Mouse (Mus musculus): Measurements from ENCODE around the gene Ndrg2. TPM values are rescaled to one million over a fixed set of nuclear protein-coding genes. Genes with fewer than 3 reads are reported as not detected.

Ndrg2 gene
- polyA plus RNA-seq, 1 experiment: 24.9 TPM

DNA sequence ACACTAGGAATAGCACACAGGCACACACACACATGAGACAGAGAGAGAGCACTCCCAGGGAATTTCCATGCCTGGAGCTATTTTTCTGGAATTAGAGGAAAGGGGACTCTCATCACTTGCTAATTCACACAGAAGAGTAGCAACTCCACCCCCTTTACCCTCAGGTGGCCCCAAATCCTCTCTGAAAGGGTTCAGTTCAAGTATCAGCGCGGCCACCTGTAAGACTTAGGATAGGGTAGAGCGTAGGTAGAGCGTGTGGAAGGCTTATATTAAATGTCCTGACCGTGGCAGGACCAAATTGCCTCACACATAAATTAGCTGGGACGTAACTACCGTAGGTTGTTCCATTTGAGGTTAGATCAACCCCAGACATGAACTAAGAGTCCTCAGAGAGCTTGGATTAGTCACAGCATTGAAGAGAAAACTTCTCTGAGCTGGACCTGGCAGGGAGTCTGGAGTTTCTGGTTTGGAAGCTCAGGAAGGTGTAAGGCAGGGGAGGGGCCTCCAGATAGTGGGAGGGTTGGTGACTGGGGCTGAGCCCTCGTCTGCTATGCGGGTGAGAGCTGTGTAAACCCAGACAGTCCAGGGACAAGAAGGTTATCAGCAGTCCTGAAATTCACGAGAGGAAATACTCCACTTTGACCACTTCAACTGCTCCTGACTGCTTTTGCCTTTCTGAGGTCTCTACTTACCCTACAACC is 20.7 kb downstream of the Ndrg2 start:
- no peaks in the 10 kb centered on the region for H3K4me1 ChIP-seq (ENCODE audit: control insufficient read depth, insufficient read depth, low read length)
- H3K4me3 ChIP-seq (replicated peaks; ENCODE audit: control insufficient read depth, low read depth, low read length): no peak overlapping the region
- 79% methylated on average over 10 of the region's 10 CpGs for WGBS
- no peak for TF ChIP-seq POLR2A (IDR thresholded peaks at IDR 0.05; ENCODE audit: borderline replicate concordance, control insufficient read depth, low read depth, low read length)
- H3K27ac ChIP-seq (ENCODE audit: control insufficient read depth, insufficient read depth, low read depth, low read length, poor library complexity): no peak overlapping the region

DNA sequence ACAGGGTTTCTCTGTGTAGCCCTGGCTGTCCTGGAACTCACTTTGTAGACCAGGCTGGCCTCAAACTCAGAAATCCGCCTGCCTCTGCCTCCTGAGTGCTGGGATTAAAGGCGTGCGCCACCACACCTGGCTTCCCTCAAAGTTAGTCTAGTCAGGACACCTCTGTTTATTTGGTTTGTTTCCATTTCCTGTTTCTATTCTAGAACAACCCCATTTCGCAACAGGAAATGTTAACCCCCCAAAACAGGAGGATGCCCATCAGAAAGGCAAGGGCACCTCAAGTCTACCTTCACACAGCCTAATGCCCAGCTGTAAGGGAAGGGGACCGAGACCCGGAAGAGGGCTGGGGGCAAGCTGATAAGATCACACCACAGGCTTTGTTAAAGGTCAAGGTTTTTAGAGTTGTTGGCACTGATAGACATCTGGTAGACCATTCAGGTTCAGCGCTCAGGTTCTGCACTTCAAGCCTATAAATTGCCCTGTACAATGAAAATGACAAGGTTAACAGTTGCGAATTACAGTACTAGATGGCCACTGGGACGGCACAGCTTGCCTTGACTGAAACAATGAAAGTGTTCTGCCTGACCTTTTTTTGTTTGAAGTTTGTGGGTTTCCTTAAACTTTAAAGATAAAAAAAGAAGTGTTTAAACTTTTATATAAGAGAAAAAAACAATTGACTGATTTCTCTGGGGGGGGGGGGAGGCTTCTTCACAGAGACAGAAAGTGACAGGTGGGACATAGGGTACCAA is 21.6 kb downstream of the Ndrg2 start, which contains the start of gene Slc39a2:
Slc39a2 (plus strand) TSS at position 699 of the 749 bp plus-strand sequence.
- H3K27ac ChIP-seq (ENCODE audit: control insufficient read depth, insufficient read depth, low read depth, low read length, poor library complexity): no peak within 1 kb of the TSS
- TF ChIP-seq CTCF (IDR thresholded peaks at IDR 0.05; ENCODE audit: control insufficient read depth, insufficient read depth, low read length) (no peak), POLR2A (IDR thresholded peaks at IDR 0.05; ENCODE audit: borderline replicate concordance, control insufficient read depth, low read depth, low read length) (no peak)
- no peak within 1 kb of the TSS for H3K4me3 ChIP-seq (replicated peaks; ENCODE audit: control insufficient read depth, low read depth, low read length)
- no peaks in the 10 kb centered on the region for H3K4me1 ChIP-seq (ENCODE audit: control insufficient read depth, insufficient read depth, low read length)
- WGBS: 82% methylated on average over 9 of the region's 9 CpGs

- no peak for TF ChIP-seq POLR2A (IDR thresholded peaks at IDR 0.05; ENCODE audit: borderline replicate concordance, control insufficient read depth, low read depth, low read length)
- no peak for TF ChIP-seq CTCF (IDR thresholded peaks at IDR 0.05; ENCODE audit: control insufficient read depth, insufficient read depth, low read length)
- no peaks in the 10 kb centered on the region; the same call in 1 of the 2 replicates for H3K4me1 ChIP-seq (ENCODE audit: control insufficient read depth, insufficient read depth, low read length)
- WGBS: 85% methylated on average over 6 of the region's 6 CpGs
- no peak overlapping the region for H3K4me3 ChIP-seq (replicated peaks; ENCODE audit: control insufficient read depth, low read depth, low read length)
- H3K27ac ChIP-seq (ENCODE audit: control insufficient read depth, insufficient read depth, low read depth, low read length, poor library complexity): no peak overlapping the region
These were observed 24.1 kb downstream of the Ndrg2 start for GRCm38 (mm10) chr14:51889833-51890232.

DNA sequence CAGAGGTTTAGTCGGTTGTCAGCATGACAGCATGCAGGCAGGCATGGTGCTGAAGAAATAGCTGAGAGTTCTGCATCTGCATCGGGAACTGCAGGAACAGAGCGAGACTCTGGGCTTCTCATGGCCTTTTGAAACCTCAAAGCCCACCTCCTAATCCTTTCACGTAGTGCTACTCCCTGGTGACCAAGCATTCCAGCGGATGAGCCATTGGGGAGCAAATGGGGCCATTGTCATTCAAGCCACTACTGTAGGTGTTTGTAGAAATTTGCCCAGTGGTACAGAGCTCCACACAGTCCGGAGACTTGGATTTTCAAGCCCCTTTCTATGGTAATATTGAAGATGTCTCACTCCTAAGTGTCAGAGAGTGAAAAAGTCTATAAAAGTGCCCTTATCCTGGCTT is 27.9 kb downstream of the Ndrg2 start:
- WGBS: 84% methylated on average over 6 of the region's 6 CpGs

DNA sequence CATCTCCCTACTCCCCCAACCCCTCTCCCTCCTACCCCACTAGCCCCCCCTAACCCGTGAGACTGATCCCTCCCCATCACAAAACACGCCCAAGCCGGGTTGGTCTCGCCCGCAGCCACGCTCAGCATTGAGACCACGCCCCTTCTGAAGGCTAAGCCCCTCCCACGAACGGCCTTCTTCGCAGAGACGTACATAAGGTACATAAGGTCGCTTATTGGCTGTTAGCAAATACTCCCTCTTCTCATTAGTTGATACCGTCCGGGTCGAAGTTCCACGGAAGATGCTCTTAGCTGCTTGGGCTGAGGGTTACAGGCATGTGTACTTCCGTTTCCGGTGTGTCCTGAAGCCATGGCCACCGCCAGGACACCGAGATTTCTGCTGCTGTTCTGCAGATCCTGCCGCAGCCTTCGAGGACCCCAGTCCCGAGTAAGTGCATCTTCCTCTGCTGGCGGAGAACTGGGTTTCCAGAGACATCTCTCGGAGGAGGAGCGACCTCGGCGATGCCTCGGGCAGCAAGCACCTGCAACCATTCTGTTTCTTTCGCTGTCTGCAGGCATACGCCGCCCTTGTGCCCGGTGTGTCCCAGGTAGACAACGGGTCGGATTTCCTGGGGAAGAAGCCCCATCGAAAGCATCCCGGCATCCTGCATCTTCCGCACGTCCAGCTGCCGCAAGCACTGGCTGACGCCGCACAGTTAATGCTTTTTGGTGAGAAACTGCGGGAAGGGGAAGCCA is 29.2 kb downstream of the Ndrg2 start, which contains the start of gene Mettl17:
Mettl17 (plus strand) TSS at position 245 of the 734 bp plus-strand sequence.
- under 1% methylated on average over 43 of the region's 43 CpGs for WGBS
- H3K27ac ChIP-seq (ENCODE audit: control insufficient read depth, insufficient read depth, low read depth, low read length, poor library complexity): no peak within 1 kb of the TSS
- H3K4me1 ChIP-seq (ENCODE audit: control insufficient read depth, insufficient read depth, low read length): no peaks in the 10 kb centered on the region; the same call in 1 of the 2 replicates
- TF ChIP-seq POLR2A (IDR thresholded peaks at IDR 0.05; ENCODE audit: borderline replicate concordance, control insufficient read depth, low read depth, low read length): no peak
- no peak for TF ChIP-seq CTCF (IDR thresholded peaks at IDR 0.05; ENCODE audit: control insufficient read depth, insufficient read depth, low read length)
- H3K4me3 ChIP-seq (replicated peaks; ENCODE audit: control insufficient read depth, low read depth, low read length): peak within 1 kb of the TSS; percentile 78

More for the DNA sequence above, 27.9 kb downstream of the Ndrg2 start:
- H3K4me1 ChIP-seq (ENCODE audit: control insufficient read depth, insufficient read depth, low read length): no peaks in the 10 kb centered on the region; the same call in 1 of the 2 replicates
- no peak overlapping the region for H3K4me3 ChIP-seq (replicated peaks; ENCODE audit: control insufficient read depth, low read depth, low read length)
- TF ChIP-seq POLR2A (IDR thresholded peaks at IDR 0.05; ENCODE audit: borderline replicate concordance, control insufficient read depth, low read depth, low read length): no peak
- TF ChIP-seq CTCF (IDR thresholded peaks at IDR 0.05; ENCODE audit: control insufficient read depth, insufficient read depth, low read length): no peak
- H3K27ac ChIP-seq (ENCODE audit: control insufficient read depth, insufficient read depth, low read depth, low read length, poor library complexity): no peak overlapping the region

DNA sequence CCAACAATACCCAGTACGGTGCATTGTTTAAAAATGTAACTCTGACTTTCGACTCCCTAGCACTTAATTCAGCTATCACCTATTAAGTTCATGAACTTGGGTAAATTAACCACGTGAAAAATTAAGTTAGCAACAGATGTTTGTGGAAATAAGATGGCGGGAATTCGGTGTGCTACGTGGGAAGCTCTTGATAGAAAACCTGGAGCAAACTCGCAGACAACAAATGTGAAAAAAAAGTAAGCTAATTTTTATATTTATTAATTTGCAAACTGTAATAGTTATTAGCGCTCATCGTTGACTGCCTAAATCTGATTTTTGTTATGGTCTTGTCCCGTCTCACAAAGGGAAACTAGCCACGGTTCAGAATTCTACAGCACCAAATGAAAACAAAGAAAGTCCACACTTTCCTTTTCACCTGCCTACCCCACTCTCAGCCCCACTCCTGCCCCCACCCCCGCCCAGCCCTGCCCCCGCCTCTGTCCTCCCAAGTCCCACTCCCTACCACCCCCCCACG is 29.9 kb downstream of the Ndrg2 start:
- no peaks in the 10 kb centered on the region; the same call in 1 of the 2 replicates for H3K4me1 ChIP-seq (ENCODE audit: control insufficient read depth, insufficient read depth, low read length)
- WGBS: under 1% methylated on average over 14 of the region's 14 CpGs
- no peak overlapping the region for H3K27ac ChIP-seq (ENCODE audit: control insufficient read depth, insufficient read depth, low read depth, low read length, poor library complexity)
- no peak overlapping the region for H3K4me3 ChIP-seq (replicated peaks; ENCODE audit: control insufficient read depth, low read depth, low read length)
- TF ChIP-seq POLR2A (IDR thresholded peaks at IDR 0.05; ENCODE audit: borderline replicate concordance, control insufficient read depth, low read depth, low read length): no peak
- TF ChIP-seq CTCF (IDR thresholded peaks at IDR 0.05; ENCODE audit: control insufficient read depth, insufficient read depth, low read length): no peak

GRCm38 (mm10) chr14:51883527-51884030 is 30.4 kb downstream of the Ndrg2 start:
- Histone ChIP-seq H3K4me1 (ENCODE audit: control insufficient read depth, insufficient read depth, low read length) (no peaks in the 10 kb centered on the region; the same call in 1 of the 2 replicates), H3K4me3 (replicated peaks; ENCODE audit: control insufficient read depth, low read depth, low read length) (no peak overlapping the region), H3K27ac (ENCODE audit: control insufficient read depth, insufficient read depth, low read depth, low read length, poor library complexity) (no peak overlapping the region)
- TF ChIP-seq POLR2A (IDR thresholded peaks at IDR 0.05; ENCODE audit: borderline replicate concordance, control insufficient read depth, low read depth, low read length) (no peak), CTCF (IDR thresholded peaks at IDR 0.05; ENCODE audit: control insufficient read depth, insufficient read depth, low read length) (no peak)
- WGBS: 2% methylated on average over 4 of the region's 4 CpGs
